Mouse (Mus musculus) kidney, adult 18-20 months (tissue): ENCODE data around the gene Cyp2f2.
A peak's percentile ranks its signal among the peaks of the same experiment; 100 is the strongest.

Source experiments
- DNase-seq: peaks from one replicate; pipeline ENCODE4 v3.0.0; 2021

Cyp2f2 gene

GRCm38 (mm10) chr7:27119676-27120075 lies at the start of gene Cyp2f2:
Gene Cyp2f2, plus strand, starts transcription at chr7:27119909.
- DNase-seq: no peak

DNA sequence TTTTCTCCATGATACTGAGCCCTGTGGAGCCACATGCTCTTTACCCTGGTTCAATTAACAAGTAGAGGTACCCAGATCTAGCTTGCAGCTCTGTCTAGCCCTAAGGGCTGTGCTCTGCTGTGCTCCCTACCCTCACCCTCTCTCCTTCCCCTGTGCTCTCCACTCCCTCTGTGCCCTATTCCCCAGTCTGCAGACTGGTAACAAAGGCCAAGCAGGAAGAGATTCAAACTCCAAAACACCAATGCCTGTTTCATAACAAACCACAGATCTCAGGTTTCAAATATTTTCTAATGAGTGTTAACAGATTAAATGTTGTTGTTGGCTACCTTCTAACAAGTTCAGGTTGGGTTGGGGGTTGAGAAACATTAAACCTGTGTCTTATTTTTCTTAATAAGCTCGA lies 41.1 kb upstream of the Cyp2f2 start:
- DNase-seq: no peak

DNA sequence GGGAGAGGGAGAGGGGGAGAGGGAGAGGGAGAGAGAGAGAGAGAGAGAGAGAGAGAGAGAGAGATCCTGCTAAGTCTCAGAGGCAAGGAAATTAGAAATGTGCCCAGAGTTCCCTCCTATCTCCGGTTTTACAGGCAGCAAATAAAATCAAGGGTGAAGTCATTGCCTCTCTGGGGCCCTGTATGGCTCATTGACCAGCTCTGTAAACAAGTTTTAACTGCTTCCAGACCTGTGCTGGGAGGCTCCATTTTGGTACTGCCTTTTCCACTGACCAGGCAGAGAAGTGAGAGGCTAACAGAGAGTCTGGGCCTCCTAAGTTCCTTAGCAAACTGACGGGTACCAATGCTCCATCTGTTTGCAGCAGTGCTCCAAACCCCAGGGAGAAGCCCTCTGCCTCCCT lies 38.1 kb upstream of the Cyp2f2 start:
- DNase-seq: no peak

- no peak for DNase-seq
These were observed 28.7 kb upstream of the Cyp2f2 start for GRCm38 (mm10) chr7:27091039-27091438.

DNA sequence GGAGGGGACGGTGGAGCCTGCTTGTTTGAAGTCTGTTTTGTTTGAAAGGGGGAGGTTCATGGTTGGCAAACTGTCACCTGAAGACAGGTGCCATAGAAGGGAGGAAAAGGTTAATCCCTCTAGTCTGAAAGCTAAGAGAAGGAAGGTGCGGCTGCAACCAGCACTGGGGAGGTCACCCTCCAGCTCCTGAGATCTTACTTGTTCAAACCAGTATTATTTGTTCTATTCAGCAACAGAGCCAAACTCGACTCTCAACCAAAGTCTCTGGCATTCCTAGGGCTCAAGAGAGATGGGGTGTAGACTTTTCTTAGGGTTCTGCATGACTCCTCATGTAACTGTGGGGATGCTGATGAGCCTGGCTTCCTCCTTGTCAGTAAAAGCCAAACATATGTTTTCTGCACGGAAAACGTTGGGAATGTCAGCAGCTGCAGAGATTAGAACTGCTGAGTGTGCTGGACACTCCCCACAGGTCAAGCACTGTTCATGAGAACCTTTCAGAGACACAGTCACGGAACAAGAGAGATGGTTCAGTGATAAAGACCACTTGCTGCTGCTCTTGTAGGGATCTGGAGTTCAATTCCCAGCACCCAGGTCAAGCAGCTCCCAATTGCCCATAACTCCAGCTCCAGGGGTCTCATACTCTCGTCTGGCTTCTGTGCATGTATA lies 27.5 kb upstream of the Cyp2f2 start:
- DNase-seq: no peak

GRCm38 (mm10) chr7:27092882-27093281 lies 26.8 kb upstream of the Cyp2f2 start:
- no peak for DNase-seq

GRCm38 (mm10) chr7:27104882-27105281 lies 14.8 kb upstream of the Cyp2f2 start:
- no peak for DNase-seq

- no peak for DNase-seq
These were observed 9.4 kb upstream of the Cyp2f2 start for GRCm38 (mm10) chr7:27110327-27110726.

DNA sequence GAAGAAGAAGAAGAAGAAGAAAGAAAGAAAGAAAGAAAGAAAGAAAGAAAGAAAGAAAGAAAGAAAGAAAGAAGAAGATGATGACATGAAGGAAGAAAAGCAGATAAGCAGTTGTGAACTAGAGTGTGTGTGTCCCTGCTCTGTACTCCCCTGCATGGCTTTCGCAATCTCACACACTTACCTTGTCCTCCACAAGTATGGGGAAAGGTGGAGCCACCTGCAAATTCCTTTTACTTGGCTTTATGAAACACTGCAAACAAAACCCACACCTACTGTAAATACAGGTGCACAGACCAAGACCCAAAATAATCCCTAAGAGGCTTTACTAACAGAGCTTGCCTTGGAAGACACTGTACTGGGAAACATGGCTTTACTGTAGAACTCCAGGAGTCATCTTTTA lies 8.7 kb upstream of the Cyp2f2 start:
- DNase-seq: no peak

DNA sequence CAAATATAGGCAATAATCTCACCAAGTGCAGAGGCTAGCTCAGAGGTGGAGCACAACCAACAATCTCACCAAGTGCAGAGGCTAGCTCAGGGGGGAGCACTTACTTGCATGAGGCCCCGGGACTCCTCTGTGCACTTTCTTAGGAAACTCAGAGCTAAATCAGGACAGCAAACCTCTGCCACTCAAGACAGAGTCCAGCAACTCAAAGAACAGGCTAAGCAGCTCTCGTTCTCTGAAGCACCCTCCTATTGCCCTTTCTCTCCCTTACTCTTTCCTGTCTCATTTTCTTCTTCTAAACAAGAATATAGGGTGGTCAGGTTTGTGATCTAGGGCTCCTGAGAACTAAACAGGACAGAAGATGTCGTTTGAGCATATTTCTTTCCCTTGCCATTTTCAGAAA lies 7.7 kb upstream of the Cyp2f2 start:
- DNase-seq: no peak

GRCm38 (mm10) chr7:27118033-27118511 lies 1.6 kb upstream of the Cyp2f2 start:
- DNase-seq: no peak

DNA sequence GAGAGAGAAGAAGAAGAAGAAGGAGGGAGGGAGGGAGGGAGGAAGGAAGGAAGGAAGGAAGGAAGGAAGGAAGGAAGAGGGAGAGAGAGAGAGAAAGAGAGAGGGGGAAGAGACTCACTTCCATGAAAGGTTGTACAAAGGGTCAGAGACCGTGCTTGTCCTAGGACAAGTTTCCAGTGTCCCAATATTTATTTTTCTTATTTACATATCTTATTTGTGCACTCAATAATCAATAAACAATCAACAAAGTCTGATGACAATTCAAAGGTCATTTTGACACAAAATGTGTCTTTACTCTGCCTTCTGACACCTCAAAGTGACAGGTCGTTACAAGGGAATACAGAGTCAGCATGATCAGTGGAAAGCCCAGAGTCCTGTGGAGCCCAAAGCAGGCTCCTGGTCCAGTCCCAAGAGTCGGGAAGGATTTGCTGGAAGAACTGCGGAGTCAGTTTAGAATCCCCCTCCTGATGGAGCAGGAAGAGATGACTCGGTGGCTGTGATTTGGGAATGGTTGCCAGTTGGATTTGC lies 4.7 kb downstream of the Cyp2f2 start:
- DNase-seq: no peak

DNA sequence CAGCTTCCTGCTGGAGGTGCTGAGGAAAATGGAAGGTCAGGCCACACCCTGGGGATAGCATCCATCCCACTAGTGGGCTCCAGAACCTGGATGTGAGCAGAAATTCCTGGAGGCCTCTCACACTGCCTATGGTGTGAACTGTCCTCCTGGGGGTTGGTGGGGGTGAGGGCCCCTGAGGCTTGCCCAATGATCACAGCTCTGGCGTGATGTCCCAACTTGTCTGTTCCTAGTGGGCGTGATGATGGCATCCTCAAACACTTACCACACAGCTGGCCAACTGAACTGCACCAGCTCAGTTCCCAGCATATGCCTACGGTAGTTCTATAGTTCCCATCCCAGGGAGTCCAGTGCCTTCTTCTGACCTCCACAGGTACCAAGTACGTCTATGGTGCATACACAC lies 5.3 kb downstream of the Cyp2f2 start:
- no peak for DNase-seq

DNA sequence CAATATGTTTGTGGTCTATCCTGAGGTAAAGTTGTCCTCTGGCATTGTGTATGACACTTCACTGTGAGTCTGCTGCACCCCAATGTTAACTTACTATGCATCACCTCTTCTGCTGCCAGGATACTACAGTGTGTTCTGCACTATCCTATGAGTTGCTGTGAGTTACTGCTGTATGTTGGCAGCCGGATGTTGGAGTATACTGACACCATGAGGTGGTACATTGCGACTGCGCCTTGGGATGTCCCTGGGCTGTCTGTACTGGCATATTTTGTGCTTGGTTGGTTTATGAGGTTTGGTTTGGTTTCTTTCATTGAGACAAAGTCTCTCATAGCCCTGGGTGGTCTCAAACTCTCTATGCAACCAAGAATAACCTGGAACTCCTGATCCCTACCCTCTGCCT lies 8.5 kb downstream of the Cyp2f2 start:
- DNase-seq: peak; percentile 45

DNA sequence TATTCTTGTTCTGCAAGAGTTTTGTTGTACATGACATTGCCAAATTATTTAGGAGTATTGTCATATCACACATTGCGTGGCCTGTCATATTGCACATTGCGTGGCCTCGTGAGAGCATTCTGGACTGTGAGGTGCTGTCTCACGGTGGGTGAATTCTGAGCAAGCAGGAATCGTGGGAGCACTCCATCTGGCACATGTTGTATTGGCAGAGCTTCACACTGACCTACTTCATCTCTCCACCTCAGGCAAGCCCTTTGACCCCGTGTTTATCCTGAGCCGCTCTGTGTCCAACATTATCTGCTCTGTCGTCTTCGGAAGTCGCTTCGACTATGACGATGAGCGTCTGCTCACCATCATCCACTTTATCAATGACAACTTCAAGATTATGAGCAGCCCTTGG lies 9.2 kb downstream of the Cyp2f2 start:
- DNase-seq: no peak

DNA sequence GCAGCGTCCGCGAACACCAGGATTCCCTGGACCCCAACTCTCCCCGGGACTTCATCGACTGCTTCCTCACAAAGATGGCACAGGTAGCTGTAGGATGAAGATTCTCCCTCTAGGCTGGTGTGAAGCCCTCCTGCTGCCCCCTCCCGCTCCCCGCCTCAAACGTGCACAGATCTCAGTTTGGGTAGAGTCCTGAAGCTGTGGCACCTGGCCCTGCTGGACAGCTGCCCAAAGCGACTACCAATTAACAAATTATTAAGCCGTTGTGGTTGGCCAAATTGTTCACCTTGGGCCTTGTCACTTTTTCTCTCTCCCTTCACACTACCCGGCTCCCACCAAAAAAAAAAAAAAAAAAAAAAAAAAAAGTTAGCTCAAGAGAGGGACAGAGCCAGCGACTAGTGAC lies 10.1 kb downstream of the Cyp2f2 start:
- DNase-seq: peak; percentile 40

GRCm38 (mm10) chr7:27130521-27131370 lies 11.0 kb downstream of the Cyp2f2 start:
- DNase-seq: peak; percentile 40

- DNase-seq: no peak
These were observed 11.7 kb downstream of the Cyp2f2 start for GRCm38 (mm10) chr7:27131387-27131786.

DNA sequence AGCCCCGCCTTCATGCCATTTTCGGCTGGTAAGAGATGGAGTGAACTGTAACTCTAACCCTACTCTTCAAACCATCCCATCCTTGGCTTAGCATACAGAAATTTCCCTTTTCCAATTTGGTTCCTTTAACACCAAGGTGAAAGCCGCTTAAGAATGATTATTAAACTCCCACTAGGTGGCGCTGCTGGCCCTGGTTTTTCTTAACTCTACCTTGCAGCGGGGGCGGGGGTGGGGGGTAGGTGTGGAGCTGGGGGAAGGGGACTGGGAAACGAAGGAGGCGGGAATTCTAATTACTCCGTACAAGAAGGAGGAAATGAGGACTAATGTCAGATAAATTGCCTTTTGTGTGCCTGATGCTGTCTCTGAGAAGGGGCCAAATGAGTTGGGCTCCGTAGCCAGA lies 12.9 kb downstream of the Cyp2f2 start:
- DNase-seq: peak; percentile 60

- peak; percentile 52 for DNase-seq
These were observed 13.4 kb downstream of the Cyp2f2 start for GRCm38 (mm10) chr7:27133156-27133555.

DNA sequence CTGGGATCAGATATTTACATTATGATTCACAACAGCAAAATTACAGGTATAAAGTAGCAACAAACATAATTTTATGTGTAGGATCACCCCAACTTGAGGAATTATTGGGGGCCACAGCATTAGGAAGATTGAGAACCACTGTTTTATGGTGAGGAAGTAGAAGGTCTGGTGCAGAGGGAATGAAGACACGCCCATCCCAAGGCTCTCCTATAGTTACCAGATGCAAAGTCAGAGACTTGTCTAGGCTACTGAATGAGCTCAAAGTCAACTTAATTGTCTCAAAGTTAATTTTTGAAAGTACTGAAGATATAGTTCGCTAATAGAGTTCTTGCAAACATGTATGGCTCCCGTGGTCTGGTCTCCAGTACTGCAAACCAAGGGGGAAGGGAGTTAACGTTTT lies 14.0 kb downstream of the Cyp2f2 start:
- no peak for DNase-seq

- DNase-seq: no peak
These were observed 16.8 kb downstream of the Cyp2f2 start for GRCm38 (mm10) chr7:27136410-27136996.

GRCm38 (mm10) chr7:27153205-27153764 lies 33.6 kb downstream of the Cyp2f2 start, which contains the start of gene Cyp2t4:
Gene Cyp2t4, plus strand, starts transcription at chr7:27153714.
- DNase-seq: peak; percentile 66
